Mouse (Mus musculus) sigmoid colon, adult 10 weeks (tissue): ENCODE data around the gene Olfr714. TPM values are rescaled to one million over a fixed set of nuclear protein-coding genes. Genes with fewer than 3 reads are reported as not detected.

ENCODE experiments used
- polyA plus RNA-seq: library from polyadenylated mRNA; stranded (reverse); fragments of 350-450 nt; fragmentation: Illumina TruSeq; extraction: RNeasy Lipid Tissue Mini Kit (QIAGEN cat#74804); gene quantifications from one replicate; pipeline ENCODE4 v1.2.3, GENCODE M21; 2014; ENCODE audit warnings: low read depth, low replicate concordance

The Olfr714 gene
- polyA plus RNA-seq: not detected

GRCm38 (mm10) chr7:107070681-107071080, at the start of gene Olfr714:
Gene Olfr714, plus strand, starts transcription at chr7:107070981.

GRCm38 (mm10) chr7:107030874-107031273, 39.9 kb upstream of the Olfr714 start, which contains the start of gene Olfr713:
Gene Olfr713, plus strand, starts transcription at chr7:107031174.

GRCm38 (mm10) chr7:107092920-107093319, 22.1 kb downstream of the Olfr714 start, which contains the start of gene Olfr17:
Gene Olfr17, plus strand, starts transcription at chr7:107093220.

GRCm38 (mm10) chr7:107110269-107110668, 39.5 kb downstream of the Olfr714 start, which contains the start of gene Olfr715b:
Gene Olfr715b, minus strand, starts transcription at chr7:107110369.

Other genes with a start within 250 kb of the Olfr714 start
- not detected for gene Olfr702, start 237.1 kb upstream of the Olfr714 start, polyA plus RNA-seq
- gene Olfr703, start 227.6 kb upstream of the Olfr714 start, polyA plus RNA-seq: not detected
- gene Olfr704, start 207.8 kb upstream of the Olfr714 start, polyA plus RNA-seq: not detected
- gene Olfr705, start 194.1 kb upstream of the Olfr714 start, polyA plus RNA-seq: not detected
- not detected for gene Olfr706, start 182.8 kb upstream of the Olfr714 start, polyA plus RNA-seq
- gene Olfr707, start 169.7 kb upstream of the Olfr714 start, polyA plus RNA-seq: not detected
- not detected for gene Olfr1532-ps1, start 163.0 kb upstream of the Olfr714 start, polyA plus RNA-seq
- gene Olfr709-ps1, start 138.8 kb upstream of the Olfr714 start, polyA plus RNA-seq: not detected
- gene Olfr710, start 122.7 kb upstream of the Olfr714 start, polyA plus RNA-seq: not detected
- not detected for gene Olfr6, start 107.0 kb upstream of the Olfr714 start, polyA plus RNA-seq
- gene Olfr711, start 95.5 kb upstream of the Olfr714 start, polyA plus RNA-seq: not detected
- gene Olfr2, start 64.9 kb upstream of the Olfr714 start, polyA plus RNA-seq: not detected
- not detected for gene Olfr713, start 39.8 kb upstream of the Olfr714 start, polyA plus RNA-seq
- not detected for gene Olfr17, start 22.2 kb downstream of the Olfr714 start, polyA plus RNA-seq
- gene Olfr715b, start 39.4 kb downstream of the Olfr714 start, polyA plus RNA-seq: not detected
- not detected for gene Olfr715, start 60.1 kb downstream of the Olfr714 start, polyA plus RNA-seq
- gene Olfr716, start 67.3 kb downstream of the Olfr714 start, polyA plus RNA-seq: not detected
- not detected for gene Nlrp14, start 96.0 kb downstream of the Olfr714 start, polyA plus RNA-seq
- not detected for gene Rbmxl2, start 138.5 kb downstream of the Olfr714 start, polyA plus RNA-seq